Mouse (Mus musculus) adrenal gland, adult 8-10 months (tissue): ENCODE measurements around the gene Hnrnpc. TPM values are rescaled to one million over a fixed set of nuclear protein-coding genes. Genes with fewer than 3 reads are reported as not detected.

Experiments used
- total RNA-seq, 4 experiments: library from RNA; stranded (reverse); gene quantifications; 2 replicates each; pipeline ENCODE4 v1.2.4; 2022

The Hnrnpc gene
- total RNA-seq, 4 experiments from 2014 or later, result 181 to 335 (median 196) TPM

Other genes starting within 250 kb of the Hnrnpc start
- 10 to 100 TPM; 31.5 to 50.1 (median 45.6) TPM for gene Mettl17, start 219.2 kb downstream of the Hnrnpc start, total RNA-seq
- 1 to 10 TPM in 1 of 4 experiments, under 1 TPM in 3; 0.20 to 1.2 (median 0.66) TPM for gene Slc39a2, start 211.1 kb downstream of the Hnrnpc start, total RNA-seq
- gene Ndrg2, start 189.9 kb downstream of the Hnrnpc start, total RNA-seq, result 100 to 1,000 TPM; 209 to 364 (median 285) TPM
- gene Tppp2, start 185.6 kb downstream of the Hnrnpc start, total RNA-seq, result not detected
- not detected for gene Rnase13, start 181.3 kb downstream of the Hnrnpc start, total RNA-seq
- 10 to 100 TPM; 40.7 to 74.9 (median 57.2) TPM for gene Arhgef40, start 119.3 kb downstream of the Hnrnpc start, total RNA-seq
- 1 to 10 TPM; 1.1 to 2.2 (median 1.6) TPM for gene Tmem253, start 88.4 kb downstream of the Hnrnpc start, total RNA-seq
- 10 to 100 TPM; 52.7 to 86.6 (median 71.6) TPM for gene Zfp219, start 83.3 kb downstream of the Hnrnpc start, total RNA-seq
- not detected for gene Olfr221, start 61.6 kb downstream of the Hnrnpc start, total RNA-seq
- gene Rpgrip1, start 6.7 kb upstream of the Hnrnpc start, total RNA-seq, result 1 to 10 TPM in 2 of 4 experiments, under 1 TPM in 2; 0.44 to 2.3 (median 1.4) TPM
- gene Supt16, start 93.4 kb upstream of the Hnrnpc start, total RNA-seq, result 10 to 100 TPM; 56.0 to 73.9 (median 61.4) TPM
- gene Chd8, start 153.8 kb upstream of the Hnrnpc start, total RNA-seq, result 100 to 1,000 TPM in 2 of 4 experiments, 10 to 100 TPM in 2; 82.2 to 142 (median 108) TPM
- 10 to 100 TPM; 54.4 to 80.8 (median 70.4) TPM for gene Tox4, start 175.1 kb upstream of the Hnrnpc start, total RNA-seq
- gene Rab2b, start 175.5 kb upstream of the Hnrnpc start, total RNA-seq, result 10 to 100 TPM; 43.1 to 54.0 (median 48.4) TPM
- 10 to 100 TPM; 39.3 to 66.6 (median 55.2) TPM for gene Mettl3, start 201.1 kb upstream of the Hnrnpc start, total RNA-seq
- 10 to 100 TPM in 2 of 4 experiments, 1 to 10 TPM in 2; 7.3 to 15.2 (median 12.0) TPM for gene Sall2, start 224.7 kb upstream of the Hnrnpc start, total RNA-seq